24 mouse cellular contexts compared by ENCODE assay signal in the genomic region with DNA sequence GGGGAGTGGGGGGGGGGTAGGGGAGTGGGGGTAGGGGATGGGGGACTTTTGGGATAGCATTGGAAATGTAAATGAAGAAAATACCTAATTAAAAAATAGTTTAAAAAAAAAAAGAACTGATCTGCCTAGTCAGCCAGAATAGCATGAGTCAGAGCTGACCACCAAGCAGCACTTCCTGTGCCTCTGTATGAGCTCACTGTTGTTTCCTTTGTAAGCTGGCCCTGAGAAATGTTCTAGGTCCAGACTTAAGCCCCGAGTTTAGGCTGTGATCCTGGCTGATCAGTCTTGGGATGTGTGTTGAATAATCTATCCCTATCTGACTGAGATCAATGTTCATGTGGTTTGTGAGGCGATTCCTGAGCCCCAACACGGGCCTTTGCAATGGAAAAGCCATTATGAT. TPM values are rescaled to one million over a fixed set of nuclear protein-coding genes. Genes with fewer than 3 reads are reported as not detected.
A peak's percentile ranks its signal among the peaks of the same experiment; 100 is the strongest.
DNase-seq lines count a peak whose midpoint lies in the region; ATAC-seq lines count a peak whose summit lies in the region.
"Had no signal": no experiment of that assay in that cellular context is flagged by ENCODE, and none has a peak within 500 bp of the region (broad histone marks: within the 10 kb centered on the region; RNA-seq: fewer than 3 reads in every experiment).

No protein-coding gene starts in this region.

- peak; percentile 15 to 43 for DNase-seq in heart, adult 9 months (ENCODE audit: low spot score in 2 of 2)
- DNase-seq in heart, postnatal 14 days, result no peak
- DNase-seq in 3134 (ENCODE audit: extremely low read depth, insufficient read length, low spot score) (peak; percentile 63), 3T3-L1 (ENCODE audit: low read depth, low spot score) (peak; percentile 79)
- DNase-seq: adrenal gland, postnatal 25 days; cerebellum, adult 2 months; cerebellum, postnatal 14 days; gastrocnemius, postnatal 10 days; kidney, postnatal 14 days; layer of hippocampus, adult 9-11 months; lung, embryonic 14.5 days; lung, postnatal 36 days; midbrain, embryonic 14.5 days; right cerebral cortex, postnatal 25 days had no signal

- WGBS in macrophage (ENCODE audit: missing documents), result 40% methylated on average over 3 of the region's 3 CpGs
- WGBS in hindbrain, embryonic 16.5 days, result 81% methylated on average over 3 of the region's 3 CpGs

- no peaks in the 10 kb centered on the region for H3K36me3 ChIP-seq in macrophage (ENCODE audit: inconsistent target)
- no peaks in the 10 kb centered on the region for H3K36me3 ChIP-seq in hindbrain, embryonic 16.5 days (ENCODE audit: control insufficient read depth, insufficient read depth, low read length)
- H3K36me3 ChIP-seq: hindbrain, embryonic 12.5 days; limb, embryonic 12.5 days; liver, embryonic 15.5 days; stomach, embryonic 15.5 days had no signal

- H3K4me2 ChIP-seq in hindbrain, embryonic 16.5 days (ENCODE audit: low read length), result no peak overlapping the region
- H3K4me2 ChIP-seq: hindbrain, embryonic 12.5 days; limb, embryonic 12.5 days; liver, embryonic 15.5 days; lung, embryonic 14.5 days; stomach, embryonic 15.5 days had no signal

- intact Hi-C loops in heart, postnatal 14 days (cut with DNase I), result loop anchor here (5.0 kb wide), 2 partner anchors 35 to 75 kb away; no protein-coding TSS in a partner anchor

- H3K9me3 ChIP-seq in hindbrain, embryonic 16.5 days (ENCODE audit: control insufficient read depth, low read length), result no peaks in the 10 kb centered on the region
- H3K9me3 ChIP-seq: hindbrain, embryonic 12.5 days; limb, embryonic 12.5 days; liver, embryonic 15.5 days; stomach, embryonic 15.5 days had no signal

- no peak for ATAC-seq in hindbrain, embryonic 16.5 days
- ATAC-seq: CD4-positive, CD25-positive, alpha-beta regulatory T cell, adult 4 months; forebrain, embryonic 16.5 days; intestine, postnatal 0 days had no signal

- H3K27ac ChIP-seq in macrophage, result peak overlapping the region; percentile 90
- no peak overlapping the region for H3K27ac ChIP-seq in hindbrain, embryonic 16.5 days (ENCODE audit: low read depth, low read length)
- H3K27ac ChIP-seq: hindbrain, embryonic 12.5 days; limb, embryonic 12.5 days; liver, embryonic 15.5 days; stomach, embryonic 15.5 days had no signal

- no peak overlapping the region for H3K9ac ChIP-seq in hindbrain, embryonic 16.5 days (ENCODE audit: low read depth, low read length)
- H3K9ac ChIP-seq: hindbrain, embryonic 12.5 days; limb, embryonic 12.5 days; liver, embryonic 15.5 days; lung, embryonic 14.5 days; stomach, embryonic 15.5 days had no signal

- H3K79me2 ChIP-seq in macrophage (ENCODE audit: inconsistent target), result no peaks in the 10 kb centered on the region

- no peaks in the 10 kb centered on the region for H3K27me3 ChIP-seq in hindbrain, embryonic 16.5 days (replicated peaks; ENCODE audit: control insufficient read depth, insufficient read depth, low read length)
- H3K27me3 ChIP-seq: hindbrain, embryonic 12.5 days; limb, embryonic 12.5 days; stomach, embryonic 15.5 days had no signal

- no peaks in the 10 kb centered on the region for H3K4me1 ChIP-seq in hindbrain, embryonic 16.5 days (ENCODE audit: control insufficient read depth, insufficient read depth, low read depth, low read length)
- H3K4me1 ChIP-seq: hindbrain, embryonic 12.5 days; limb, embryonic 12.5 days; stomach, embryonic 15.5 days had no signal

- H3K4me3 ChIP-seq in macrophage (ENCODE audit: inconsistent target), result no peak overlapping the region
- H3K4me3 ChIP-seq in hindbrain, embryonic 16.5 days (ENCODE audit: low read length), result no peak overlapping the region
- H3K4me3 ChIP-seq: erythroblast, embryonic 14.5 days; hindbrain, embryonic 12.5 days; limb, embryonic 12.5 days; liver, embryonic 15.5 days; stomach, embryonic 15.5 days had no signal

RNA-seq across cellular contexts. Expression of gene Tomm7, which starts 43.1 kb away (rescaled TPM):
- 100 to 1,000 TPM in 1 of 2 experiments, 10 to 100 TPM in 1; 96.8 to 105 TPM for total RNA-seq in heart, postnatal 14 days (2021)
- total RNA-seq in macrophage (2018; cell fraction: chromatin; rRNA removed), result 10 to 100 TPM in 1 of 26 experiments, 1 to 10 TPM in 24, under 1 TPM in 1; 0.79 to 12.5 (median 4.1) TPM
- 10 to 100 TPM; 45.0 to 83.7 (median 64.0) TPM for total RNA-seq in macrophage (2018; cell fraction: cytosol; rRNA removed)
- total RNA-seq in macrophage (2018; cell fraction: nucleus; rRNA removed), result 10 to 100 TPM in 14 of 26 experiments, 1 to 10 TPM in 12; 4.2 to 15.2 (median 10.2) TPM
- polyA plus RNA-seq in macrophage (2018), result 30.7 to 70.1 TPM (median 68.5 TPM) in 3 replicates
- polyA plus RNA-seq in hindbrain, embryonic 16.5 days (2015; fragmentation: Nextera tagmentation; extraction: Ambion mirVana), result 75.0 and 76.7 TPM in 2 replicates

Comparison
In these comparisons a context has a peak if more than half of its experiments do, and no peak if none do; other contexts are left out.
1. DNase-seq: peak in heart, adult 9 months (2 of 2), 3134 (single experiment) and 3T3-L1 (single experiment); none in heart, postnatal 14 days (0 of 2).